Mouse (Mus musculus): ENCODE measurements around the gene Sfxn5.
A peak's percentile ranks its signal among the peaks of the same experiment; 100 is the strongest.

Gene Sfxn5

GRCm38 (mm10) chr6:85332351-85332999 is 747 bp downstream of the Sfxn5 start:
- DNase-seq, result no peak

GRCm38 (mm10) chr6:85331736-85332135 is 1.5 kb downstream of the Sfxn5 start:
- peak in 1 of 2 experiments; percentile 29 for DNase-seq

GRCm38 (mm10) chr6:85331221-85331735 is 1.9 kb downstream of the Sfxn5 start:
- peak; percentile 75 to 83 for DNase-seq

GRCm38 (mm10) chr6:85329666-85330185 is 3.5 kb downstream of the Sfxn5 start:
- DNase-seq, result no peak

- DNase-seq, result no peak
Observed at GRCm38 (mm10) chr6:85326564-85326963, 6.7 kb downstream of the Sfxn5 start.

GRCm38 (mm10) chr6:85325109-85325508 is 8.1 kb downstream of the Sfxn5 start:
- no peak for DNase-seq

GRCm38 (mm10) chr6:85320445-85320866 is 12.8 kb downstream of the Sfxn5 start:
- peak; percentile 33 to 42 for DNase-seq

GRCm38 (mm10) chr6:85316211-85316610 is 17.0 kb downstream of the Sfxn5 start:
- no peak for DNase-seq

- no peak for DNase-seq
Observed at GRCm38 (mm10) chr6:85314064-85314798, 19.0 kb downstream of the Sfxn5 start.

- peak; percentile 33 to 46 for DNase-seq
Observed at GRCm38 (mm10) chr6:85307894-85308293, 25.3 kb downstream of the Sfxn5 start.

GRCm38 (mm10) chr6:85306375-85306774 is 26.8 kb downstream of the Sfxn5 start:
- DNase-seq, result no peak

GRCm38 (mm10) chr6:85305826-85306225 is 27.4 kb downstream of the Sfxn5 start:
- no peak for DNase-seq

GRCm38 (mm10) chr6:85304966-85305365 is 28.3 kb downstream of the Sfxn5 start:
- no peak for DNase-seq

GRCm38 (mm10) chr6:85302326-85303055 is 30.7 kb downstream of the Sfxn5 start:
- peak; percentile 80 to 88 for DNase-seq

GRCm38 (mm10) chr6:85295384-85296167 is 37.6 kb downstream of the Sfxn5 start:
- DNase-seq, result peak; percentile 80 to 82

- DNase-seq, result no peak
Observed at GRCm38 (mm10) chr6:85294004-85294379, 39.2 kb downstream of the Sfxn5 start.

- peak; percentile 20 to 27 for DNase-seq
Observed at GRCm38 (mm10) chr6:85293255-85294003, 39.8 kb downstream of the Sfxn5 start.

- no peak for DNase-seq
Observed at GRCm38 (mm10) chr6:85290869-85291824, 42.1 kb downstream of the Sfxn5 start.

GRCm38 (mm10) chr6:85288193-85288857 is 44.9 kb downstream of the Sfxn5 start:
- DNase-seq, result no peak

Data from cerebellum, postnatal 14 days (tissue).